Mouse (Mus musculus): ENCODE measurements at regions not wholly inside any gene's neighbourhood (a gene's known extent, or its start where the extent isn't known, plus 50 kb on each side); places are given as distances from the start of the nearest gene placed in this dataset.

DNA sequence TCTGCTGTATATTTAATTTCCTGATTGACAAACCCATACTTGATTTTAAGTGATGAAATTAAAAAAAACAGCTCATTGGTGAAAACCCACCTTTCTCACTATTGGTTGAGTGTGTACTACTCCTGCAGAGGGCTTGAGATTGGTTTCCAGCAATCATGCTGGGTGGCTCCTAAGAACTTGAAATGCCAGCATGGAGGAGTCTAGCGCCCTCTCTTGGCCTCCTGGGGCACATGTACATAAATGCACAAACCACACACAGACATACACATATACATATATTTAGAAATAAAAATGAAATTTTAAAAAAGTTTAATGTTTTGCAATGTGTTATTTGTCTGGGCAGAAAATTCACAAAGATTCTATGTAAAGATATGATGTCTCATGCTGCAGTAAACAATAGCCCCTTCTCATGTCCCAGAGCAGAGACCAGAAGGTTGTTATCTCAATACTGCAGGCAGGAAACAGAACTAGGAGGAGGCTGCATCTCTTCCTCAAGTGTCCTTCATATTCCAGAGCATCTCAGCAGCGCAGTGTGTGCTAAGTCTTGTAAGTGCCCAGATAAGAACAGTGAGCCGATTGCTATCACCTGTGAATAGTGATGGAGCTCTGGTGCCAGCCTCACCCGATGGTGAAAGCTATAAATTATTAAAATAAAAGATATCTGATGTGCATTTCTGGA is 108.4 kb upstream of the Fbxo11 start:
- DNase-seq (ENCODE audit: extremely low spot score, low read depth, low spot score): no peak

DNA sequence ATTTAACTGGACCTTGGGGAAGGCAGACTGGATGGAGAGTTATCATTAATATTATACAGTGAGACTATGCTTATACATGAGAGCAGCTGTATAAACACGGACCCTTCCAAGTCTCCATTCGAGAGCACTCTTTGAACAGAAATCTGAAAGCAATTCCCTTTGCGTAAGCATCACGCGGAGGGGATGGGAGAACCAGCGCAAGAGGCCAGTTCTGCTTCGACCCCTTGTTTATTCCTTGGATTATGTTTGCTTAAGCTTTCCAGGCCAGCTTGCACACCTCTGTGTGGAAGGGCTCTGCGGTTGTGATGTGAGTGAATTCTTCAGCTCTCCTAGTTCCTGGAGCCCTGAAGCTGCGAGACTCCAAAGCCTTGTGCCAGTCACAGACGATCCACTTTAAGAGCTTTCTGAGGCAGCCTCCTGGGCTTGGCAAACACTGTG is 109.2 kb upstream of the Fbxo11 start:
- DNase-seq (ENCODE audit: extremely low spot score, low read depth, low spot score): no peak

DNA sequence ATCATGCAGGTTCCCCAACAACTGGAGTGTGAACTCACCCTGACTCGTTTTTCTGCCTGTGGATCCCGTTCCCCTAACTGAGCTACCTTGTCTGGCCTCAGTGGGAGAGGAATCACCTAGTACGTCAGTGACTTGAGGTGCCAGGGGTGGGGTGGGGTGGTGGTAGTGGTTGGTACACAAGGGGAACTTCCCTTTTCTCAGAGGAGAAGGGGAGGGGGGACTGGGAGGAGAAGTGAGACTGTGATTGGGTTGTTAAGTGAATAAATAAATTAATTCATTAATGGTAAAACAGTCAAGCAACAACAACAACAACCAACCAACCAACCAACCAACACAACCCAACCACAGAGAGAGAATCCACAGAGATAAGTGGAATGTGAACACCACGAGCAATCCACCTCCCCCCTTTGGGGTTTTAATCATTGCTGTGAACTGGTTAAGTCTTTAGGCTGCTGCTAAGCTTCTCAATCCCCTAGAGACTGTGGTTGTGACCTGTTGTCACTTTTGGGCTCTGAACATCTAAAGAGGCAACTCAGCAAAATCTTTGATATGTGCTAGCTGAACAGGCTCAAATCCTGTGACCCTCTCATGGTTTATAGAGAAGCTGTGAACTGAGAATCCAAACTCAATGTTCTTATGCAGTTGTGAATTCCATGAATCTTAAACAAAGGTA is 111.0 kb upstream of the Fbxo11 start:
- no peak for DNase-seq (ENCODE audit: extremely low spot score, low read depth, low spot score)

DNA sequence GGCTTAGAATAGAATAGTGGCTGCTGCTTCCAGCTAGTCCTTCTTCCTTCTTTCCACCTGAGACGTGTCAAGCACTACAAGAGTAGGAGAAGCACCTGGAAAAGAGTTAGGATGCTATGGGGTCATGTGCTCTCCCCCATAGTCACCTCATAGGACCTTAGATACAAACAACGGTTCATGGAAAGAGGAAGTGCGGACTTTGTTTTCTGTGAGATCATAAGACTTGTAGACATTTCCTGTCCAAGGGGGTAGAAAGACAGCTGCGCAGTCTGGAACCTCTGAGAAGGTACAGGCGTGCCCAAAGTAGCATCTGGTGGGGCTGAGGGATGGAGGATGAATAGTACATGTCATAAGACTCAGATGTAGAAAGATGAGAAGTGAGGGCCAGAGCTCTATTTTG is 125.6 kb upstream of the Fbxo11 start:
- no peak for DNase-seq (ENCODE audit: extremely low spot score, low read depth, low spot score)

DNA sequence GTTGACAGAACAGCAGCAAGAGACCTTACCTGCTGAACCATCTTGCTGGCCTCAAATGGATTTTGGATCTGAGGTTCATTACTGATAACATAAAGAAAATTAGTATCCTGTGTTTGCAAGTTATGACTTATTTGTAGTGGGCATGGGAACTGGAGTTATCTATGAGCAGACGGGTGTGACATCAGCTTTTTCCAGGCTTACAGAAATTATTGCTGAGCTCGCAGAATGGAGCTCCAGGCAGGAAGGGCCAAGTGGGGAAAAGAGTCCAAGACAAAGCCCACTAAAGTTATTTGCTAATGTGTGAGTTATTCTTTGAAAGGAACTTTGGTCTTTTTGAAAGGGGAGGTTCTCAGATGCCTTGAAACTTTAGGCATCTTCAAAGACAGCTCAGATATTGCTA is 126.4 kb upstream of the Fbxo11 start:
- no peak for DNase-seq (ENCODE audit: extremely low spot score, low read depth, low spot score)

DNA sequence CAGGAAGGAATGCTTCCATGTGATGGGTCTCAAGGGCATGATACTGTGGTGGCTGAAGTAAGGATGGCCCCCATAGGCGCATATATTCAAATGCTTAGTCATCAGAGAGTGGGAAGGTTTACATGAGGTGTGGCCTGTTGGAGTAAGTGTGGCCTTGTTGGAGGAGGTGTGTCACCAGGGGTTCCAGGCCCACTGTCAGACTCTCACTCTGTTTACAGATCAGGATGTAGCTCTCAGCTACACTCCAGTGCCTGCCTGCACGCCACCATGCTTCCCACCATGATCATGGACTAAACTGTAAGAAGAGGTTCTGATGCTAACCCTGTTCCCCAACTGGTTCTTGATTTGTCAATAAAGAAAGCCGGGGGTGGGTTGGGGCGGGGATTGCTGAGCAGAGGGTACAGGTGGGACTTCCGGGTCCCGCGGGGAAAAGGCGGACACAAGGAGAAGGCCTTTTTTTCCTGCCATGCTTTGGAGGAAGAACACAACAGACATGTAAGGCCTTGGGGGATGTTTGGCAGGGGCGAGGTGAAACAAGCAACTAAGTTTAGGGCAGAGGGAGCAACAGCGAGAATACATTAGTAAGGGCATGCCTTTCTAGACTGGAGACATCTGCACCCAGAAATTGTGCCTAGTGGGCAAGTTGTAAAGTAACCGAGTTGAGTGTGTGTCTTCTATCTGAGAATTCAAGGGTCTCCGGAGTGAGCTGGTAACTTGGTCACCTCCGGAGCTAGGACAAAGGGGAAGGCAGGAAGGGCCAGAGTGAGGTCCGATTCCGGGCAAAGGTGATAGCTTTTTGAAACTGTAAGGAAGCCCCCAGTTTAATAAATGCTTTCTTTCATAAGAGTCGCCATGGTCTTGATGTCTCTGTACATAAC is 127.1 kb upstream of the Fbxo11 start:
- DNase-seq (ENCODE audit: extremely low spot score, low read depth, low spot score): no peak

DNA sequence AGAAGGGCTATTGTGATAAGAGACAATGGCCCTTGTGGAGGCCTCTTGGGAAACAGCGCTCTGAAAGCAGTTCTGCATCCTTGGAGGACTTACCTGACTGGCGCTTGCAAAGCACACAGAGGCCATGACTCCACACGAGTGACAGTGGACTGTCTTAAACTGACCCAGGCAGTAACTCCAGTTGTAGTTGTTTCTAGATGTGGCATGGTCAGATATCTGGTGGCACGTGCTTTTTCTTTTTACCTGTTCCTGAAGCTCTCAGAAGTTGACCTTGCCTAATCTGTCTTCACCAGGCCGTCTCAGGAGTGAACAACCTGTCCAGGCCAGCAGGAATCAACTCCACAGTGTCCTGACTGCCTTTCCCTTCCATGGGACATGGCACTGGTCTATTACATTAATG is 129.6 kb upstream of the Fbxo11 start:
- no peak for DNase-seq (ENCODE audit: extremely low spot score, low read depth, low spot score)

DNA sequence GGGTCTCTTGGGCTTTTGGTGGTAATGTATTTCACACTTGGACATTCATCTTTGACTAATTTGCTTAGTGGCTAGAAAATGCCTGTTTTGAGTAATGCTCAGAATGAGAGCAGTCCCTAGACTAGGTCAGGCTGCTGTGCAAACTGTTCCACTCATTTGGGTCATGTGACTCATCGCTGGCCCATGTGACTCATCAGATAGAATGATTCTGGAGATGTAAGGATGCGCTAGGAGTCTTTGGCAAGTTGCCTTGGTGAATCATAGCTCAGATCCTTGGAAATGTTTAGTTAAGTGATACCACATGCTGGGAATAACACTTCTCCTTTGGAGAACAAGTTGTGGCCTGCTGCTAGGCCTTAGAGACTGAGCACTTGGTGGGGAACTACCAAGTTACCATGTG is 130.2 kb upstream of the Fbxo11 start:
- DNase-seq (ENCODE audit: extremely low spot score, low read depth, low spot score): no peak

DNA sequence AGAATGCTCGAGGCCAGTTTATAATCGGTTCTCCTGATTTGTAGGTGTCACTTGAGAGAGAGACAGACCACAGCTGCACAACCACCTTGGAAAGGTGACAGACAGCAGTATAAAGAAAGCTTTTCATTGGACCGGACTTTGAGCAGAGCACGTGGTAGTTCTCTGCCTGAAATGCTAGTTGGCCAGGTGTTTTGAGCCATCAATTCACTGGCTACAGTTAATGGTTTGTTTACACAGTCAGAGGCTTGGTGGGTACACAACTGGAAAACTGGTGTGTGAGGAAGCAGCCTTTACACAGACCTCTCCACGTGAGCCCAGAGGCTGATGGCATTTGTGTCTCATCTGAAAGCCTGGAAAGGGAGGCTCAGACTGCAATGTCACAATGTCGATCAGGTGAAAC is 130.8 kb upstream of the Fbxo11 start:
- no peak for DNase-seq (ENCODE audit: extremely low spot score, low read depth, low spot score)

DNA sequence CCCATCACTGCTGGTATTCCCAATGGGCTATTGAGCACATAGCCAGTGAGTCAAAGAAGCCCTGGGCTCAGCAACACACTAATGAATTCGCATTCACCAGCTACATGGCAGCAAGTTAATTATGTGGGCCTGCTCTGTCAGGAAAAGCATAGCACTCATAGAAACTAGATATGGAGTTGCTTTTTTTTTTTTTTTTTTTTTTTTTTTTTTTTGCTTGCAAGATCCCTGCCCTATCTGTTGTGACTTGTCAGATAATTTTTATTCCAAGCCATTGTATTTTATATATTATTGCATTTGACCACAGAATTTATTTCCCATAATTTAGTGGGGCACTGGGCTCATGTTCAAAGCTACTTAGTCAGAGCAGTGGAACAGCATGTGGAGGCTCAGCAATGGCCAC is 131.2 kb upstream of the Fbxo11 start:
- DNase-seq (ENCODE audit: extremely low spot score, low read depth, low spot score): no peak

DNA sequence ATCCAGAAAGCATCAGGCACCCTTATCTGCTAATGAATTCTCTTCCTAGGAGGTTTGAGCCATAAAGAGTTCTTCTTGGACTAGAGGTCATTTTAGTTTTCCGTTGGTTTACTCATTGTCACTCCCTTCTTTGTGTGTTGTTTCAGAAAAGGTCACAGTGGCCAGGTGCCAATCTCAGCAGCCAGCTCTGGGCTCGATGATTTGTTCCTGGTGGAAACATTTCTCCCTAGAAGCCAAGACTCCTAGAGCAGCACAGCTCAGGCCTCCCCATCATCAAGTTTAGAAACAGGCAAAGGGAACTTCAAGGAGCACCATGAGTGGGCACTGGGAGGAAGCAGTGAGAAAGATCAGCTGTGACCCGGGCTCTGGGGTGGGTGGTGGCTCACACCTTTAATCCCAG is 132.3 kb upstream of the Fbxo11 start:
- no peak for DNase-seq (ENCODE audit: extremely low spot score, low read depth, low spot score)

DNA sequence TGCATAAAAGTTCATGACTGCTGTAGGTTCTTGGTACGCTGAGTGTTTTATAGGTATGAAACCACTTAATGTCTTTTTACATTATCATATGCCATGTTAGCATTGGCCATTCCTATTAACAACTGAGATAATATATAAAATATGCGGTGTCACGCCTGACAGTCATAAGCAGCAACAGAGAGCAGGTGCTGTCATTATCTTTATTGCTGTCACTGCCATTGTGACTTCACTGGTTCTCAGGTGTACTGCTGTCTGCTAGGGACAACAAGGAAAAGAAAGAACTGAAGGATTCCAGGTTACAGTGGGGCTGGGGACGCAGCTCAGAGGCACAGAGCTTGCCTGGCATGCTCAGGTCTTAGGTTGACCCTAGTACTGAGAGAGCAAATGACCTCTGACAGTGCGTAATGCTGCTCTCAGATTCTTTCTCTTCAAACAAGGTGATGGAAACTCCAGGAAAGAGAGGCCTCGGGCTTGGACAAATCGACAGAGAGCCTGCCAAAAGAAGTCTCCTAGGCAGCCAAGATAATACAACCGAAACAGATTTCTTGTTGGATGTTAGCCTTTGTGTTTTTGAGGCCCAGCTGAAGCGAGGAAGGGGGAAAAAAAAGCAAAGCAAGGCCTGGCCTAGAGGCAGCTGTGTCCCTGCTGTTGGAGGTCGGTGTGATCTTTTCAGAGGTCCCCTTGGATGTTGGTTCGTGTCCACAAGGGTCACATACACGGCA is 136.3 kb upstream of the Fbxo11 start:
- DNase-seq (ENCODE audit: extremely low spot score, low read depth, low spot score): no peak

DNA sequence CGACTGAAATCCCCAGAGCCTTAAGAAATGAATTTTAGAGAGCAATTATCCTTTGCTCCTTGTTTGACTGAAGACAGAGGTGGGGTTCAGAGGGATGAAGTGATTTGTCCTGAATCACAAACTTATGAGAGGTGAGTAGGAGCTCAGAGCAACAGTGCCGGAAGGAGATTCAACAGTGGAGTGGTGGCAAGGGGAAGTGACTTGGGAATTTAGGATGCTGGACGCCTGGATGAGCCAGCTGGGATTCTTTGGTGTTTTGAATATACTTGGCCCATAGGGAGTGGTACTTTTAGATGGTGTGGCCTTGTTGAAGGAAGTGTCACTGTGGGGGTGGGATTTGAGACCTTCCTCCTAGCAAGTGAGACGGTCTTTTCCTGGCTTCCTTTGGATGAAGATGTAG is 137.1 kb upstream of the Fbxo11 start:
- DNase-seq (ENCODE audit: extremely low spot score, low read depth, low spot score): no peak

DNA sequence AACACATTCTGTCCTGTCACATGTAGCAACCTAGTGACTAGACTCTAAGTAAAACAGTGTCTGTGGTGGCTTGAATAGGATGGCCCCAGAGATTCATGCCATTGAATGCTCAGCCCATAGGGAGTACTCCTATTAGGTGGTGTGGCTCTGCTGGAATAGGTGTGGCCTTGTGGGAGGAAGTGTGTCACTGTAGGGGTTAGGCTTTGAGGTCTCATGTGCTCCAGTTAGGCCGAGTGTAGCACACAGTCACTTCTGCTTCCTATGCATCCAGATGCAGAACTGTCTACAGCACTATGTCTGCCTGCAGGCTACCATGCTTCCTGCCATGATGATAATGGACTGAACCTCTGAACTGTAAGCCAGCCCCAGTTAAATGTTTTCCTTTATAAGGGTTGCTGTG is 144.5 kb upstream of the Fbxo11 start:
- DNase-seq (ENCODE audit: extremely low spot score, low read depth, low spot score): no peak

DNA sequence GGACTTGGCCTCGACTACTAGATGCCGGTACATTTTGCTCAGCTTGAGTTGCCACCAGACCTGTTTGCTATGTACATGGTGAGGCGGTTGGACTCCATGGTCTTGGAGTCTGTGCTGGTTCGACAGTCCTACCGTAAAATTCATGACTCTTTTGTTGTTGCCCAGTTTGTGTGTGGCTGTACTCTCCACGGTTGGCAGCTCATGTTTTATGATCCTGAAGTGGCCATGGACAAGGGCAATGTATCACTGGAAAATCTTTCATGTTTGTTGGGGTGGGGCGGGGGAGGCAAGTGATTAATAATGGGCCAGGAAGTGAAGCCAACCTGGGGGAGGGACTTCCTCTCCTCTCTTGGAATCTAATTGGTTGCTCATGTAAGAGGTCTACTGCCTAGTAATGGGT is 147.0 kb upstream of the Fbxo11 start:
- no peak for DNase-seq (ENCODE audit: extremely low spot score, low read depth, low spot score)

DNA sequence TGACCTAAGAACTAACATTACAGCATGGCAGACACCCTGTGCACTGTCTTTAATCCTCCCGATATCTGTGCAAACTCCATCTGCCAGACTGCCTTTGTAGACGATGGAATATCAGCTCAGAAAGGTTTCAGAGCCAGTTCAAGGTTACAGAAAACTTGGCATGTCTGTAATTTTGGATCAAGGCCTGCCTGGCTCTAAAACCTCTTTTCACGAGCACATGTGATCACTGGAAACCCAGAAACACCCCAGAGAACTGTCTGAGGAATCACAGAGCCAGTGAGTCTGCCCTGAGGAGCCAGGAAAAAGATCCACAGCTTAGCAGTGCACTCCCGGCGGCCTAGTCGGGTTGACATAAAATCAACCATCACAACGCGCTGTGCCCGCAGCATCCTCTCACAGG is 149.7 kb upstream of the Fbxo11 start:
- no peak for DNase-seq (ENCODE audit: extremely low spot score, low read depth, low spot score)

DNA sequence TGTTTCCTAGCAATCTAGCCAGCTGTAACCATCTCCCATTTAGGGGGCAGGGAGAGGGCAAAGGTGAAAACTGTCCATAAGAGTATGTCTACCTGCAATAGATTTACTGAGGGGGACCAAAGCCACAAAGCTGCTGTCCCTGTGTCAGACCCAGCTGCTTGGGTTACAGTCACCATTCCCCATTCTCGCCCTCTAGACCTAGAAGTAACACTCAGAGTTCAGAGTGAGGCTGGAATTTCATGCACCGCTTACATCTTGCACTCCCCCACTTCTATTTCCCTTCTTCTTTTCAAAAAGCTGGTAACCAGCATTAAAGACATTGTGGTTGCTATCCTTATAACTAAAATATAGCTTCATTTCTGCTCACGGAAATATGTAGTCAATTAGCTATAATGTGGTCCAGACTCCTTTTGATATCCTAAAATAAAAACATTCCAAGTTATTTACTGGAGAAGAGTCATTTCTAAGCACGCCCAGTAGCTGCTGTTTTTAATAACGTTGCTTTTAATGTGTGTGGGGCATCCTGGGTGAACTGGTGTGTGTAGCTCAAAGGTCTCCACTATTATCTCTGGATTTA is 157.4 kb upstream of the Fbxo11 start:
- peak; percentile 2 for DNase-seq (ENCODE audit: extremely low spot score, low read depth, low spot score)

DNA sequence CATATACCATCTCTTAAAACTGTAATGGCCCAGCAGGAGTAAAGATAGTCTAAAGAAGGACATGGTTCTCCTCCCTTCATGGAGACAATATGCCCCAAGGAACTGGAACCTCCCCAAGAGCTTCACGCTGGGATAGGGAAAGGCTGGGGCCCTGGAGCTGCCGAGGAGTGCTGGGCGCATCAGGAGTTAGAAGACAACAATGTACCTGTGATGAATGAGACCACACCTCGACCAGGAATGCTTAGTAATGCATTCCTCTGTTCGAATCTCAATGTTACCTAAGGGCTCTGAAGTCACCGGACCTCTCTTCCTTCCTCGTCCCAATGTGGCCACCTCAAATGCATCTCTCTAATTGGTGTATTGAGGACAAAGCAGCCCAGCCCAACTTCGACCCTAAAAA is 175.4 kb upstream of the Fbxo11 start:
- DNase-seq (ENCODE audit: extremely low spot score, low read depth, low spot score): no peak

DNA sequence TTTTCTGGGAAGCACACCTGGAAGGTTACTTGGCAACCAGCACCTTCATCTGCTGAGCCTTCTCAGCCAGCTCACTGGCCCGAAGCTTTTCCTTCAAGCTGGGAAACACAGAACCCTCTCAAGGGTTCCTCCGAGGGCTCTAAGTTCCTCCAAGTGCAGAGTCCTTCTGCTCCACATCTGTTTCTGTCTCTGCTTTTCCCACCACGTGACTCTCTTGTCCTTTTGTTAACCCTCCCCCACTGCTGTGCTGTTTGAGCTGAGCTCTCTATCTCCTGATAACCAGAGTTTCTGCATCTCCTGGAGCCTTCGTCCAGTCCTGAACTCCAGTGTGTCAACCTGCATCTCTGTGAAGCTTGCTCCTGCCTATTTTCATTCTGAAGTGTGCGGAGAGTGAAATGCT is 183.5 kb upstream of the Fbxo11 start:
- no peak for DNase-seq (ENCODE audit: extremely low spot score, low read depth, low spot score)

DNA sequence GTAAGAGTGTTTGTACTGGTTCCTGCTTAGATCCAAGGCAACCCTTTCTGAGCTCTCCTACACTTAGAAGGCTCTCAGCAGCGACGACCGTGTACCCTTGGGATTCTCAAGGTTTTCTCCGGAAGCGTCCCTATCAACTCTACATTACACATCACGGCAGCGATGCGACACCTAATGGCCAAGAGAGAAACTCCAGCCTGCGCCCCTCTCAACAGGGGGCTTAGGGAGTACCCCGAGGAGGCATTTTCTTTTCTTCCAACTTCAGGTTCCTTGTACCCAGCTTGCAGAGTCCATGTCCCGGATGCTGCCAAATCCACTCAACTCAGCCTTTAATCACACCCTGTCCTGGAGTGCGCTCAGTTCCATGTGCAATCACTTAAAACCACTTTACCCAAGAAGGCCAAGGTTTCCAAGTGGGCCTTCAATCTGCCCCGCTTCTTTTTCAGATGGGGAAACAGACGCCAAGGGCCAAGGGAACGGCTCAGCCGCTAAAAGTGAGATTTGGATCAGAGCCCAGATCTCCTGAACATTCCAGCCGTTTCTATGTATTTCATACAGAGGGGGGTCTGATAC is 186.9 kb upstream of the Fbxo11 start:
- no peak for DNase-seq (ENCODE audit: extremely low spot score, low read depth, low spot score)

Measured in hindlimb bud, embryonic 11.5 days (tissue).